Mouse (Mus musculus) heart, postnatal 0 days (tissue): ENCODE data around the gene Sspo. TPM values are rescaled to one million over a fixed set of nuclear protein-coding genes. Genes with fewer than 3 reads are reported as not detected.

Experiments
- ATAC-seq: fragments of 200-750 bp; cut with Nextera tagmentation; 2 replicates; pipeline ENCODE4 v1.8.0; 2017; ENCODE audit warnings: low read depth, moderate number of reproducible peaks, moderate library complexity; ENCODE audit not compliant: insufficient read depth
- DNase-seq: peaks from one replicate; pipeline ENCODE4 v3.0.0-alpha.2; 2016; ENCODE audit warnings: low spot score
- H3K27ac ChIP-seq: fragments of 300-500 bp; sonication (generic); 2 replicates; pipeline ENCODE4 v1.5.1; 2014; ENCODE audit warnings: low read depth, mild to moderate bottlenecking
- H3K27me3 ChIP-seq: fragments of 300-500 bp; sonication (generic); 2 replicates; pipeline ENCODE4 v1.6.1; 2014; ENCODE audit warnings: low read length, mixed read lengths; ENCODE audit not compliant: control insufficient read depth, insufficient read depth
- H3K36me3 ChIP-seq: fragments of 300-500 bp; sonication (generic); replicated peaks from 2 replicates; pipeline ENCODE4 v1.6.1; 2014; ENCODE audit warnings: low read length, mixed read lengths; ENCODE audit not compliant: control insufficient read depth, insufficient read depth
- H3K4me1 ChIP-seq: fragments of 300-500 bp; sonication (generic); 2 replicates; pipeline ENCODE4 v1.6.1; 2014; ENCODE audit warnings: antibody characterized with exemption; ENCODE audit not compliant: control insufficient read depth, insufficient read depth
- H3K4me2 ChIP-seq: fragments of 300-500 bp; sonication (generic); 2 replicates; pipeline ENCODE4 v1.6.1; 2014; ENCODE audit warnings: low read depth, mild to moderate bottlenecking, low read length, moderate library complexity
- H3K4me3 ChIP-seq: fragments of 300-500 bp; sonication (generic); 2 replicates; pipeline ENCODE4 v1.5.1; 2014; ENCODE audit warnings: low read depth, low read length
- H3K9ac ChIP-seq: fragments of 300-500 bp; sonication (generic); replicated peaks from 2 replicates; pipeline ENCODE4 v1.6.1; 2014; ENCODE audit warnings: low read depth, low read length, mixed read lengths
- H3K9me3 ChIP-seq: fragments of 300-500 bp; sonication (generic); replicated peaks from 2 replicates; pipeline ENCODE4 v1.6.1; 2016; ENCODE audit warnings: low read length; ENCODE audit not compliant: control insufficient read depth
- CTCF ChIP-seq: IDR thresholded peaks from 2 replicates; pipeline ENCODE4 v1.5.1; 2016; ENCODE audit warnings: antibody characterized with exemption, control low read depth, low read depth
- EP300 ChIP-seq: IDR thresholded peaks from 2 replicates; pipeline ENCODE4 v1.6.1; 2016; ENCODE audit warnings: antibody characterized with exemption, low read depth
- WGBS: fragments of 180-500 bp; shearing (Covaris S2); extraction: QIAGEN DNeasy Blood & Tissue Kit; methylation state at CpG from one replicate; pipeline ENCODE4 v1.1.7; 2014; 5-methylcytosine and 5-hydroxymethylcytosine counted together
- polyA plus RNA-seq: library from polyadenylated mRNA; unstranded; fragments of >200 nt; fragmentation: Nextera tagmentation; extraction: Ambion mirVana; gene quantifications from 2 replicates; pipeline ENCODE4 v1.2.1, GENCODE M21; 2015
- total RNA-seq: library from RNA; depleted of rRNA; stranded (reverse); fragments of >200 nt; gene quantifications from 2 replicates; pipeline ENCODE4 v1.2.3, GENCODE M21; 2014; ENCODE audit warnings: low replicate concordance; rRNA removed

Gene Sspo
- 1.0 and 3.4 TPM in 2 replicates for total RNA-seq
- 0.15 TPM in 2 replicates for polyA plus RNA-seq

DNA sequence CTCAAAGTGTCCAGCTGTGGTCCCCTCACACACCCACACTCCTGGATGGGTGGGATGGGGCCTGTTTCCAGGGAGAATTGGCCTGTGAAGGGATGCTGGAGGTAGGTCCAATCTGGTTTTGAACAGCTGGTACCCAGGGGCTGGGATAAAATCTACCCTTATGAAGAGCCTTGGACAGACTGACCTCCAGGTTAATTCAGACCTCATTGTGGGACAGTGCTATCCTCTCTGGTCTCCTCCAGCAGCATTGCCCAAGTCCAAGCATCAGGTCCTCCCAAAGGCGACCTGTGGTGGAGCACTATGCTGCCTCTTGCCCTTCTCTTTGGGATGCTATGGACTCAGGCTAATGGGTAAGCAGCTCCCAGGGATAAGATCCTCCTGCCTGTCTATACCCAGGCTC is at the start of gene Sspo:
Gene Sspo (plus strand): TSS at position 301 of the 400 bp plus-strand sequence.
- TF ChIP-seq EP300 (no peak), CTCF (no peak)
- Histone ChIP-seq H3K9me3 (no peaks in the 10 kb centered on the region), H3K4me1 (no peaks in the 10 kb centered on the region; the same call in 1 of the 2 replicates), H3K9ac (no peak within 1 kb of the TSS), H3K4me2 (no peak within 1 kb of the TSS), H3K27me3 (no peaks in the 10 kb centered on the region), H3K36me3 (no peaks in the 10 kb centered on the region), H3K4me3 (no peak within 1 kb of the TSS), H3K27ac (0 out of 2 replicates have a peak within 1 kb of the TSS, but pooled peaks have one; percentile 6)
- no peak for DNase-seq
- ATAC-seq, result no peak
- WGBS, result 89% methylated on average over 1 of the region's 1 CpGs

DNA sequence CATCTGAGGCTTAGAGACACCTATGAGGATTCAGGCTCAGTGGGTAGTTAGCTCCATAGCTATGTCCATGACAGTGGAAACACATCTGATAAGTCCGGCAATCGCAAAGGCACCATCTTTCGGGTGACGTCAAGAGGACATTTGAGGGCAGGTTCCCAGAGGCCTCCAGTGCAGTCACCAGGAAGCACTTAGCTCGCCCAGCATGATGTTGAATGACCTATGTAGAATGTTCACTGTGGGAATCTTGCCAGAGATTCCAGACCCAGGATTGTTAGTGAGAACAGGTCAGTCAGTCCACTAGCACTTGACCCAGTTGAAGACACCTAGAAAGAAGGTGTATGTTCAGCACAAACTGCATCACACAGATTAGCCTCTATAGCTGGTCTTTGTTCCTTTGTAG is 48.1 kb upstream of the Sspo start:
- peak; percentile 25 for DNase-seq
- peaks cover 37% of the 10 kb centered on the region for H3K4me1 ChIP-seq
- 75% methylated on average over 5 of the region's 5 CpGs for WGBS

DNA sequence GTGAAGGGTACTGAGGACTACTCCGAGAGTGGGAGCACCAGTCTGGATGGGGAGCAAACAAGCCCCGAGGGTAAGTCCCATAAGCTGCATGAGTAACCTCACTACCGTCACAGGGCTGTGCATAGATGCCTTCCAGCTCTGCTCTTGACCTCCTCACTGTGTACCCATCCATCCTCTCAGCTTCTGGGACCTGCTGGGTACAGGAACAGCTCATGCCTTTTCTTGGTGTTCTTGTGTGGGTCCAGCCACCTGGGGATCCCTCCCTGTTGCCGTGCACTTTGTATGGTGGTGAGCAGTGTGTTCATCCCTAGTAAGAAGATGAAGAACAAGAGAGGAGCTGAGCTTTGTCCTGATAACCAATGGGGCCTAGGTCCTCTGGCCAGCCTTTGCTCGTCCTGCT is 44.0 kb upstream of the Sspo start:
- Histone ChIP-seq H3K27ac (no peak overlapping the region), H3K9me3 (no peaks in the 10 kb centered on the region), H3K27me3 (no peaks in the 10 kb centered on the region), H3K4me1 (peaks cover 7% of the 10 kb centered on the region; the same call in 1 of the 2 replicates), H3K9ac (no peak overlapping the region), H3K4me2 (no peak overlapping the region), H3K36me3 (peaks cover 56% of the 10 kb centered on the region), H3K4me3 (no peak overlapping the region)
- ATAC-seq (no peak), DNase-seq (no peak)
- TF ChIP-seq EP300, result no peak
- TF ChIP-seq CTCF, result no peak
- WGBS, result 92% methylated on average over 5 of the region's 5 CpGs

More for the DNA sequence above, 48.1 kb upstream of the Sspo start:
- Histone ChIP-seq H3K9me3 (no peaks in the 10 kb centered on the region), H3K27ac (no peak overlapping the region), H3K27me3 (no peaks in the 10 kb centered on the region), H3K36me3 (peaks cover 14% of the 10 kb centered on the region), H3K4me3 (no peak overlapping the region), H3K9ac (no peak overlapping the region), H3K4me2 (no peak overlapping the region)
- TF ChIP-seq CTCF (no peak), EP300 (no peak)
- no peak for ATAC-seq

DNA sequence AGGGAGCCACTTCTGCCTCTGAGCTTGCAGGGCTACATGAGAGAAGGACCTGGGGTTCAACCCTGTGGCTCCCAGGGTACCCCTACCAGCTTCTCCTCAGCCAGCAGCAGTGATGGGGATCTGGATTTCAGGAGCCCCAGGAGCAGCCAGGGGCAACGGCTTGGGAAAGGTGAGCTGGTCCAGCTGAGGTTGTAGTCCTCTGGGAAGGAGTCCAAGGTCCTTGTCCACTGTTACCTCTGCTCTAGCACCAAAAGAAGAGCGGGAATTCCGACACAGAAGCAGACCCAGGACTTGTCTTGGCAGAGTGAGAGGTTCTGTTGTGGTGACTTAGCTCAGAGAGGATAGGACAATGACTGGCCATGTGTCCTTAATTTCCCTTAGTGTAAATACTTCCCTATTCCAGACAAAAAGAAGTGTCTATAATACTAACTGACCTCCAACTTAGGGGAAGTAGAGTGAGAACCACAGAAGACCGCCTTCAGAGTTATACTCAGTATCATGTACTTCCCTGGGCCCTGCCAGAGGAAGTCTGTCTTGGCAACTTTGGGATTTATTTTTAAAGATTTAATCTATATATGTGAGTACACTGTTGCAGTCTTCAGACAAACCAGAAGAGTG is 38.2 kb upstream of the Sspo start:
- Histone ChIP-seq H3K9me3 (no peaks in the 10 kb centered on the region), H3K36me3 (peaks cover 98% of the 10 kb centered on the region)

DNA sequence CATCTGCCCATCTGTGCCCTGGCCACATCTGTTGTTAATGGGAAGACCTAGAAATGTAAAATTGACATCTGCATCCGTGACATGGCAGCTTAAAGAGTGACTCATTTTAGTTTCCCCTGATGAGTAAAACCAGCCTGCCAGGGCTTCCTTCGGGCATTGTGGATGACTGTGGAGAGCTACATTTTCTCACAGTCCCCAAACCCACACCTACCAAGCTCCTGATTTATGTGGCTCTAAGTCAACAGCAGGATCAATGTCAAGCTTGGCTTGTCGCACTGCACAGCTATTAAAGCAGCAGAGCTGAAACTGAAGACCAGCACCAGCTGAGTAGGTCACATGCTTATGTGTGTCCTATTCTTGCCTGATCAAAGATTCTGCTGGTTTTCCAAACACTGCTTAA is 37.5 kb upstream of the Sspo start:
- Histone ChIP-seq H3K9me3 (no peaks in the 10 kb centered on the region), H3K9ac (no peak overlapping the region), H3K27me3 (no peaks in the 10 kb centered on the region), H3K27ac (peak overlapping the region; percentile 58; the same call in 1 of the 2 replicates), H3K4me1 (0 out of 2 replicates have a peak, but pooled peaks cover 11% of the 10 kb centered on the region), H3K4me2 (no peak overlapping the region), H3K4me3 (no peak overlapping the region), H3K36me3 (peaks cover 99% of the 10 kb centered on the region)
- DNase-seq (no peak), ATAC-seq (no peak)
- 92% methylated on average over 3 of the region's 3 CpGs for WGBS
- TF ChIP-seq EP300 (no peak), CTCF (no peak)

More for the DNA sequence above, 38.2 kb upstream of the Sspo start:
- Histone ChIP-seq H3K4me2 (no peak overlapping the region), H3K4me3 (no peak overlapping the region), H3K4me1 (0 out of 2 replicates have a peak, but pooled peaks cover 11% of the 10 kb centered on the region), H3K9ac (no peak overlapping the region), H3K27me3 (no peaks in the 10 kb centered on the region), H3K27ac (no peak overlapping the region)
- ATAC-seq (no peak), DNase-seq (no peak)
- TF ChIP-seq CTCF, result no peak
- TF ChIP-seq EP300, result no peak
- 92% methylated on average over 4 of the region's 4 CpGs for WGBS
